Mouse (Mus musculus) embryonic facial prominence, embryonic 11.5 days (tissue): ENCODE data around the gene Drosha. TPM values are rescaled to one million over a fixed set of nuclear protein-coding genes. Genes with fewer than 3 reads are reported as not detected.

Experiments
- ATAC-seq: fragments of 200-750 bp; cut with Nextera tagmentation; replicated peaks from 2 replicates; pipeline ENCODE4 v1.8.0; 2017; ENCODE audit warnings: low read depth; ENCODE audit not compliant: insufficient number of reproducible peaks, low FRiP score, low TSS enrichment
- DNase-seq: peaks from one replicate; pipeline ENCODE4 v3.0.0-alpha.2; 2015; ENCODE audit warnings: low spot score
- H3K27ac ChIP-seq: fragments of 300-500 bp; sonication (generic); replicated peaks from 2 replicates; pipeline ENCODE4 v1.5.1; 2014; ENCODE audit warnings: mild to moderate bottlenecking, low read depth, low read length, control low read depth
- H3K27me3 ChIP-seq: fragments of 300-500 bp; sonication (generic); 2 replicates; pipeline ENCODE4 v1.6.1; 2014; ENCODE audit warnings: mild to moderate bottlenecking, low read length, moderate library complexity, mixed read lengths; ENCODE audit not compliant: control insufficient read depth, insufficient read depth
- H3K36me3 ChIP-seq: fragments of 300-500 bp; sonication (generic); replicated peaks from 2 replicates; pipeline ENCODE4 v1.6.1; 2014; ENCODE audit warnings: low read depth, mild to moderate bottlenecking, low read length, moderate library complexity, mixed read lengths; ENCODE audit not compliant: control insufficient read depth, insufficient read depth
- H3K4me1 ChIP-seq: fragments of 300-500 bp; sonication (generic); 2 replicates; pipeline ENCODE4 v1.6.1; 2014; ENCODE audit warnings: low read length, mixed read lengths; ENCODE audit not compliant: control insufficient read depth, insufficient read depth
- H3K4me2 ChIP-seq: fragments of 300-500 bp; sonication (generic); 2 replicates; pipeline ENCODE4 v1.6.1; 2014; ENCODE audit warnings: low read depth, mild to moderate bottlenecking, control low read depth, low read length, moderate library complexity
- H3K4me3 ChIP-seq: fragments of 300-500 bp; sonication (generic); 2 replicates; pipeline ENCODE4 v1.5.1; 2014; ENCODE audit warnings: low read depth, low read length, control low read depth
- H3K9ac ChIP-seq: fragments of 300-500 bp; sonication (generic); replicated peaks from 2 replicates; pipeline ENCODE4 v1.6.1; 2014; ENCODE audit warnings: mild to moderate bottlenecking, control low read depth, low read length
- H3K9me3 ChIP-seq: fragments of 300-500 bp; sonication (generic); replicated peaks from 2 replicates; pipeline ENCODE4 v1.6.1; 2016; ENCODE audit warnings: mild to moderate bottlenecking, low read length, inconsistent platforms, mixed read lengths; ENCODE audit not compliant: control insufficient read depth
- WGBS: fragments of 180-500 bp; shearing (Covaris S2); extraction: QIAGEN DNeasy Blood & Tissue Kit; methylation state at CpG from one replicate; pipeline ENCODE4 v1.1.7; 2014; 5-methylcytosine and 5-hydroxymethylcytosine counted together
- polyA plus RNA-seq: library from polyadenylated mRNA; unstranded; fragments of >200 nt; fragmentation: Nextera tagmentation; extraction: Ambion mirVana; gene quantifications from 2 replicates; pipeline ENCODE4 v1.2.1, GENCODE M21; 2014

Drosha gene
- polyA plus RNA-seq, 1 experiment from 2014 or later = 79.0 TPM

- no peak for ATAC-seq
- Histone ChIP-seq H3K27ac (no peak overlapping the region), H3K27me3 (no peaks in the 10 kb centered on the region), H3K4me1 (no peaks in the 10 kb centered on the region), H3K9ac (no peak overlapping the region), H3K4me2 (no peak overlapping the region), H3K9me3 (no peaks in the 10 kb centered on the region), H3K36me3 (peaks cover 10% of the 10 kb centered on the region), H3K4me3 (no peak overlapping the region)
- no peak for DNase-seq
- 94% methylated on average over 12 of the region's 12 CpGs for WGBS
Observed at GRCm38 (mm10) chr15:12857840-12858516, 33.4 kb downstream of the Drosha start.

- Histone ChIP-seq H3K4me3 (no peak overlapping the region), H3K27me3 (no peaks in the 10 kb centered on the region), H3K27ac (no peak overlapping the region), H3K9ac (no peak overlapping the region), H3K9me3 (no peaks in the 10 kb centered on the region), H3K36me3 (peaks cover 7% of the 10 kb centered on the region), H3K4me2 (no peak overlapping the region), H3K4me1 (no peaks in the 10 kb centered on the region)
- no peak for ATAC-seq
- no peak for DNase-seq
- WGBS = 94% methylated on average over 3 of the region's 3 CpGs
Observed at GRCm38 (mm10) chr15:12858645-12859044, 34.0 kb downstream of the Drosha start.

DNA sequence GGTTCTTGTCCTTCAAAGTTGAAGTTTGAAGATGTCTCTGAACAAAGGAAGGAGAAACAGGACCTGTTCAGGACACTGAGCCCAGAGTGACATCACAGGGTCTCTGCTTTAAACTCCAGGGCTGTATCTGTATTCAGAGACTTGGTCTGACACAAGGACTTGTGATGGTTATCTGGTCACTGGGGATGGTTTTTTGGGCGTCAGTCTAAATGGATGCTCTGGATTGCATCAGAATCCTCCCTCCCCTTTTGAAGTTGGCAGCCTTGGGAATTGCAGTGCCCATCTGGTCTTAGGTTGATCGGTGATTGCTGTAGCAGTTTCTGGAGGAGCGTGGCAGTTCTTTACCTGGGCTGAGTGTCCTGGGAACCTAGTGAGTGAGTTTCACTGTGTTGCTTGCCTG is 37.4 kb downstream of the Drosha start:
- DNase-seq (no peak), ATAC-seq (no peak)
- Histone ChIP-seq H3K27me3 (no peaks in the 10 kb centered on the region), H3K4me1 (no peaks in the 10 kb centered on the region), H3K9me3 (no peaks in the 10 kb centered on the region), H3K27ac (no peak overlapping the region), H3K36me3 (peaks cover 11% of the 10 kb centered on the region), H3K4me2 (no peak overlapping the region), H3K9ac (no peak overlapping the region), H3K4me3 (no peak overlapping the region)
- 81% methylated on average over 3 of the region's 3 CpGs for WGBS

DNA sequence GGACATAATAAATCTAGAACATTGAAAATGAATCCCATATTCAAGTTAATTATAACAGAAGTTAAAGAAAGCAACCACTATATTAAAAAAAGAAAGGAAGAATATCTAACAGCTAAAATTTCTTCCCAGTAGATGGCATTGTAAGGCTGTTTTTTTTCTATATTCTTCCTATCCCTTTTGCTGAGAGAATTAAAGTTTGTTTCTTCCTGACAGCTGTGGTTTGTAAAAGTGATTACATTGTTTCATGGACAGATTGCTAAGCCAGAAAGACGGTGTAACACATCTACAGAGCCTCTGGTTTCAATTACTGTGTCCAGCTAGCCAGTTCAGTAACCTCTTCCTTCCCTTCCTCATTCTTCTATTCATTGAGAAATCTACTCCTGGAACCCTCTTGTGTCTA is 39.1 kb downstream of the Drosha start:
- Histone ChIP-seq H3K27ac (no peak overlapping the region), H3K9ac (no peak overlapping the region), H3K9me3 (no peaks in the 10 kb centered on the region), H3K4me1 (no peaks in the 10 kb centered on the region), H3K27me3 (no peaks in the 10 kb centered on the region), H3K36me3 (peaks cover 6% of the 10 kb centered on the region), H3K4me2 (no peak overlapping the region), H3K4me3 (no peak overlapping the region)
- WGBS = 50% methylated on average over 1 of the region's 1 CpGs
- no peak for ATAC-seq
- no peak for DNase-seq

- ATAC-seq (no peak), DNase-seq (no peak)
- H3K9me3 ChIP-seq = no peaks in the 10 kb centered on the region
- H3K27me3 ChIP-seq = no peaks in the 10 kb centered on the region
- peaks cover 6% of the 10 kb centered on the region for H3K36me3 ChIP-seq
- H3K9ac ChIP-seq = no peak overlapping the region
- H3K4me3 ChIP-seq = no peak overlapping the region
- H3K4me1 ChIP-seq = no peaks in the 10 kb centered on the region
- no peak overlapping the region for H3K4me2 ChIP-seq
- WGBS = 84% methylated on average over 7 of the region's 7 CpGs
- H3K27ac ChIP-seq = no peak overlapping the region
Observed at GRCm38 (mm10) chr15:12865595-12866314, 41.1 kb downstream of the Drosha start.

DNA sequence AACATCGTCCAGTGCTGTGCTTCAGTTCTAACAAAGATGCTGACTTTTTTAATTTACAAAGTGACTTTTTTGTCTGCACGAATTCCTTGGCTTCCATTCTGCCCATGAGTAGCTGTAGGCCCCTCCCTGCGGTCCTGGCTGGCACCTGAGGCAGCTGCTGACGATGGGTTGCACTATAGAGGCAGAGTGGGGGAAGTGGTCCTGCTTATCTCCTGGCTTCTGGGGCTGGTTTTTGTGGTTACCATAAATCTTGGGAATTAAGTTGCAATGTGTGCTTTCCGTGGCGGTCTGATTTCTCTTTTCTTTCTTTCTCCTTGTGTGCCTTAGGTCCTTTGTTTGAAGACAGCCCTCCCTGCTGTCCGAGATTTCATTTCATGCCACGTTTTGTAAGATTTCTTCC is 42.7 kb downstream of the Drosha start:
- 88% methylated on average over 8 of the region's 8 CpGs for WGBS
- ATAC-seq (no peak), DNase-seq (no peak)
- H3K9me3 ChIP-seq = no peaks in the 10 kb centered on the region
- no peaks in the 10 kb centered on the region for H3K4me1 ChIP-seq
- no peak overlapping the region for H3K27ac ChIP-seq
- no peak overlapping the region for H3K4me2 ChIP-seq
- H3K36me3 ChIP-seq = peaks cover 6% of the 10 kb centered on the region
- no peak overlapping the region for H3K9ac ChIP-seq
- H3K27me3 ChIP-seq = no peaks in the 10 kb centered on the region
- H3K4me3 ChIP-seq = no peak overlapping the region

- Histone ChIP-seq H3K4me1 (no peaks in the 10 kb centered on the region), H3K27me3 (no peaks in the 10 kb centered on the region), H3K36me3 (peaks cover 10% of the 10 kb centered on the region), H3K9ac (no peak overlapping the region), H3K4me3 (no peak overlapping the region), H3K9me3 (no peaks in the 10 kb centered on the region), H3K27ac (no peak overlapping the region), H3K4me2 (no peak overlapping the region)
- ATAC-seq = no peak
- 85% methylated on average over 18 of the region's 18 CpGs for WGBS
- DNase-seq = no peak
Observed at GRCm38 (mm10) chr15:12875442-12876176, 51.0 kb downstream of the Drosha start.

DNA sequence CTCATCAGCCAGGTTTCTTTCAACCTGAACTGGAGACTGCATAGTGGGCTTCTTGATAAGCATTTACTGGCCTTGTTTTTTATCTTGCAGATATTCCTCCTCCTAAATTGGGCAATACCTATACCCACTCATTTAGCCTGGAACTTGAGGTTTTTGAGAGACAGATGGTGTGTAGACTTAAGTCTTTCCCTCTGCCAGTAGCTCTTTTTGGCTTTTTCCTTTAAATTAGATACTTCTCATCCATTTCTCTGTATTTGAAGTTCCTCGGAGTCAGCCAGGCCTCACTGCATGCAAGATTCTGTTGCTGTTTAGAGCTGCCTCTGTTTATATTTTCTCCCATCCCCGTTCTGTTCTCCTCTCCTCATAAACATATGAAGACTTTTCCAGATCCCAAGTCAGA is 51.7 kb downstream of the Drosha start:
- ATAC-seq = no peak
- WGBS = 89% methylated on average over 2 of the region's 2 CpGs
- Histone ChIP-seq H3K4me3 (no peak overlapping the region), H3K9me3 (no peaks in the 10 kb centered on the region), H3K4me1 (no peaks in the 10 kb centered on the region), H3K36me3 (peaks cover 10% of the 10 kb centered on the region), H3K27ac (no peak overlapping the region), H3K27me3 (no peaks in the 10 kb centered on the region), H3K9ac (no peak overlapping the region), H3K4me2 (no peak overlapping the region)
- no peak for DNase-seq
